Mouse (Mus musculus): Measurements from ENCODE around the gene Narfl.
"Not testable (repeated sequence)": the region's sequence is repeated elsewhere in the genome, so short reads cannot be mapped to it uniquely, and the experiment has no call there.

Gene Narfl

DNA sequence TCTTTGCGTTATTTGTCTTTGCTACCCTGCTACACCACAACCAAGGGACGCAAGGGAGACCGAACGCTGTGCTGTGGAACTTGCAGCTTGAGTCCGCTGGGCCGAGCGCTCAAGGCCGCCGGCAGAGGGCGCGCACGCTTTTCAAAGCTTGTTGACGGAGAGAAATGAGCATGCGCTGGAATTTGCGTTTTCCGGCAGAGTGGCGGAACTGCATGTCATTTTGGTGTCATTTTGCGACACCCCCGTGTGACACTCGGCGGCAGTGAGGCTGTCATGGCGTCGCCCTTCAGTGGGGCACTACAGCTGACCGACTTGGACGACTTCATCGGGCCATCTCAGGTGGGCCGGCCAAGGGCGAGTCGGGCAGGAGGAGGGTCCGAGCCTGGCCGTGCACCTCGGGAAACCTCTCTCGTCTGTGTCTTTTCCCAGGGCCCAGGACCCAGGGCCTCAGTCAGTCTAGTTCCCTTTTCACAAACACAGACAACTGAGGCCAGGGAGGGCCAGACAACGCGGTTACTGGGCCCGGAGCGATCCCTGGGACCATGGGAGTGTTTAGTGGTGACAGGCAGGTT, at the start of gene Narfl:
TSS of gene Narfl (plus strand) at position 228 of the 572 bp plus-strand sequence.
- DNase-seq (ENCODE audit: low spot score in 2 of 2): peak; percentile 95 to 98

DNA sequence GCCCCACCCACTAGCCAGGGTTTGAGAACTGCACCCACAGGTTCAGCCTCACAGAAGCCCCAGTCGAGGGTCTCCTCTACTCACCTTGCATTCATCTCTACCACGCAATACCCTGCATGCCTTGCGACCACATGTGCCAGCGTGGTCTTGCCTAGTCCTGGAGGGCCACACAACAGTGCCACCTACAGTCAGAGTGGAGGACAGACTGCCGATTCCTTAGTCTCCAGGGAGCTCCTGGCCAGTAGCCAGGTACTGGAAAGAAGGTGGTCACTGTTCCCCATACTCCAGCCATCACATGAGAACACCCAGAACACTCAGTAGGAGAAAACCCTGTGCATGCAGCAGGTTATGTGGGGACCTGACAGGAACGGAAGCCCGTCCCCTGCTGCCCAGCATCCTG, 49.7 kb upstream of the Narfl start:
- DNase-seq (ENCODE audit: low spot score in 2 of 2): no peak

DNA sequence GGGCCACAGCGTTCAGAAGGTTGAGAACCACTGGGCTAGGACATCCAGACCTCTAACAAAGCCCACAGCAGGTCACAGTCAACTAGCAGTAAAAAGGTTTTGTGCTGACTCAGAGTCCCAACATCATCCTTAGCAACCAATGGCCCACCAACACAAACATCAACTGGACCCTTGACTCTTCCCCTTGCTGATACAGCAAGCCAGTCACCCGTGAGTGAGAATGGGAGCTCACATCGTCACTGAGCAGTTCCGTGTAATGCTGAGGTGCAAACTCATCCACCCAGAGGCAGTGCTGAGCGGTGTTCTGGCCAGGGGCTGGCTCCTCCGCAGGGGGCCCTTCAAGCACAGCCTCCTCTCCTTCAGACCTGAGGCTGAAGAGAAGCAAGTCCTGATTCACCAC, 48.3 kb upstream of the Narfl start:
- no peak for DNase-seq (ENCODE audit: low spot score in 2 of 2)

DNA sequence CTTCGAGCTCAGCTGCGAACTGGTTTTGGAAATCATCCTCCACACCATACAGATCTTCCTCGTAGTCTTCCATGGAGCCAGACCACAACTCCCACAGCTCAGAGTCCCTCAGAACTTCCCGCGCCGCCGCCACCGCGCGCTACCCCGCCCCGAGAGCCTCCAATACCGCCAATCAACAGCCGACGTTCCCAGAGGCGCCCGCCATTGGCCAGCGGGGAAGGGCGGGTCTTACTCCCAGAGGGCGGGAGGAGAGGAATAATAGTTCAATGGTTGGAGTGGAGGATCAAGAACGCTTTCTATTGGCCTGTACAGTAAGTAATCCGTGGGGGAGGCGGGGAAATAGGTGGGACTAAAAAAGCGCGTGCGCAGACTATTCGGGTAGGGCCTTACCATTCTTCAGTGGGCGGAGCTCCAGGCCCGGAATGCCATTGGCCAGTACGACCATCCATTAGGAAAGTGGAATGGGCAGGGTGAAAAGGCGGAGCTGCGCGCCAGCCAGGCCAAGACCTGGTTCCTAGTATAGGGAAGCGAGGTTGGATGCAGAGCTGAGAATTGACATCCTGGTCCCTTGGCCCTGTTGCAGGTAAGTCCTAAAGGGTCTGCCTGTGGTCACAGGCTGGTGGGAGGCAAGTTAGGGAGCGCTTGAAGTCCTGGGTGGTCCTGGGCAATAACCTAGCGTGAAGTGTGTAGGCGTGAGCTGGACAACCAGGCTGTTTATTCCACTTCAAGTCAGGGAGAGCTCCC, 46.1 kb upstream of the Narfl start, which contains the start of the genes Chtf18 and Rpusd1:
TSS of gene Chtf18 (minus strand) at position 155 of the 744 bp plus-strand sequence.
TSS of gene Rpusd1 (plus strand) at position 406 of the 744 bp plus-strand sequence.
- peak; percentile 98 to 99 for DNase-seq (ENCODE audit: low spot score in 2 of 2)

DNA sequence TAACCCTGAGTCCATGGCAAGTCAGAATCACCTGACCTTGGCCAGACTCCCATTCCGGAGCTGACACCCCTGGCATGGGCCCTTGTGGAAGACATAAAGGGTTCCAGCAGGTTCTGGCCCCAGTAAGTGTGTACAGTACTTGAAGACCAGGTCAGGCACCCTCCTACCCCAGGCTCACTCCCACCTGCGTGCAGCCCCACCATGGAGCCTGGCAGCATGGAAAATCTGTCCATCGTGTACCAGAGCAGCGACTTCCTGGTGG, 45.6 kb upstream of the Narfl start:
- no peak for DNase-seq (ENCODE audit: low spot score in 2 of 2)

DNA sequence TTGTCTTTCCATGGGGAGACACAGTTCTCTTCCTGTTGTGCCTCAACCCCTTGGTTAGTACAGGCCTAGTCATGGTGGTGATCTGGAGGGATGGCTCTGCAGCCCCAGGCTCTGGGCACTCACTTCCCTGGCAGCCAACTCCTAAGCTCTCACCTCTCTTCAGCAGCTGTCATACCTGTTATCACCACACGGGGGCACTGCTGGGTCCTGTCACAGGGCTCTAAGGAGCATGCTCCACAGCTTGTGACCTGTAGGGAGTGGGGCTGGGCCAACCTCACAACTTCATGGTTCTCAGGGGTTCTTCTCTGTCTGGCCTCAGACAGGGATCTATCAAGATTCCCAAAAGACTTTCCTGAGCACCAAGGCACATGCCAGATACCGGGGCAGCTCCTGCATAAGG, 41.5 kb upstream of the Narfl start:
- peak; percentile 64 to 83 for DNase-seq (ENCODE audit: low spot score in 2 of 2)

DNA sequence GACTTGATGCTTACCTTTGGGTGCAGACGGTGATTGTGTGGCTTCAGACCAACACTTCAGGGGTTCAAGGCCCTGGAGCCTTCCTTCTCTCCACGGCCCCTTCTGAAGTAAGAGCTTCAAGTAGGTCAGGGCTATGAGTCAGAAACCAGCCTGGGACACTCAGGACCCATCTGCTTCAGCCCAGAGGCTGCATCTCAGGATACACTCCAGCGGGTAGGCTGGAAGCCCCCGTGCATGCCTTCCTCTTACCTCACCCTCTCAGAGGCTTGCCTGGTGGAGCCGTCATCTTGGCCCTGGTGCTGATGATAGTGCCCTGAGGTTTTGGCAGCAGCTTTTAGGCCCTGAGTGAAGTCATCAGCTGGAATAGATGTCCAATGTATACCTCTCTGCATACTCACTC, 38.3 kb upstream of the Narfl start:
- DNase-seq (ENCODE audit: low spot score in 2 of 2): no peak

DNA sequence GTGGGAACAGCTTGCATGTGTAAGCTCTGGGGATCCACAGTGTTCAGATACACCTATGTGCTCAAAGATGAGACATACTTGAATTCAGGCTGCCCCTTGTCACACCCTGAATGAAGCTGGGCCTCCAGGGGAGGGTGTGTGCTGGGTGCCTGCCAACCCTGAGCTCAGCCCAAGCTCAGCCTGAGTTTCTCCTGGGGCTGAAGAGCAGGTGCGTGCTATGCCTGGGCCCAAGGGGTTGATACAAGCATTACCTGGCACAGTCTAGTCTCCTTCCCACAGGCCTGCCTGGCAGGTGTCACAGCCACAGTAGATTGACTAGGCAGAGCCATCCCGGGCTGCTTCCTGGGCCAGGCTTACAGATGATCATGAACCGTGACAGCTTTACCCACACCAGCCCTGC, 37.8 kb upstream of the Narfl start, which contains the start of gene Mslnl:
TSS of gene Mslnl (plus strand) at position 298 of the 400 bp plus-strand sequence.
- DNase-seq (ENCODE audit: low spot score in 2 of 2): no peak

DNA sequence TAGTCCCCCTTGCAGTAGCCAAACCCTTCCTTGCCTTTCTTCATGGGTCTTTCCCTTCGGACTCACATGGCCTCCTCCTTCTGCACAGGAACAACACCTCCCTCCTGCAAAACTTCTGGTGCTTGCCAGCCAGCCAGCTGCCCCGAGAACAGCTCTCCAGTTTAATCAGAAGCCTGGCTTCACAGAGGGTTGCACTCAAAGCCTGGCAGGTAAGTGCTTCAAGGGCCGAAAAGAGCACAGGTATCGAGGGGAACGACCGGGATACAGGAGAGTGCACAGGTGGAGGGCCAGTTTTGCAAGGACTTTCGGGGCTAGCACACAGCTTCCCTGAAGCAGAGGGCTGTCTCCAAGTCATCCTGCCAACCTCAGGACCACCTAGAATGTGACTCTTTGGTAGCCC, 34.7 kb upstream of the Narfl start:
- DNase-seq (ENCODE audit: low spot score in 2 of 2): no peak

DNA sequence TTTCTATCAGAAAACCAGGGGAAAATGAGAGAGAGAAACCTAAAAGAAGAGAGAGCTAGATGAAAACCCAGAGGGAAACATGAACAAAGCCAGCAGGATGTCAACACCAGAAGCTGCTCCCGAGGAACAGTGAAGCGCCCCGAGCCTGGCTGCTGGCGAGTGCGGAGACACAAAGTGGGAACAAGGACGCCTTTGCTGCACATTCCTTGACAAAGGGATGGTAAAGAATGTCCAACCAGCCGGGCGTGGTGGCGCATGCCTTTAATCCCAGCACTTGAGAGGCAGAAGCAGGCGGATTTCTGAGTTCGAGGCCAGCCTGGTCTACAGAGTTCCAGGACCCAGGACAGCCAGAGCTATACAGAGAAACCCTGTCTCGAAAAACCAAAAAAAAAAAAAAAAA, 32.1 kb upstream of the Narfl start:
- not testable (repeated sequence) for DNase-seq (ENCODE audit: low spot score in 2 of 2)

DNA sequence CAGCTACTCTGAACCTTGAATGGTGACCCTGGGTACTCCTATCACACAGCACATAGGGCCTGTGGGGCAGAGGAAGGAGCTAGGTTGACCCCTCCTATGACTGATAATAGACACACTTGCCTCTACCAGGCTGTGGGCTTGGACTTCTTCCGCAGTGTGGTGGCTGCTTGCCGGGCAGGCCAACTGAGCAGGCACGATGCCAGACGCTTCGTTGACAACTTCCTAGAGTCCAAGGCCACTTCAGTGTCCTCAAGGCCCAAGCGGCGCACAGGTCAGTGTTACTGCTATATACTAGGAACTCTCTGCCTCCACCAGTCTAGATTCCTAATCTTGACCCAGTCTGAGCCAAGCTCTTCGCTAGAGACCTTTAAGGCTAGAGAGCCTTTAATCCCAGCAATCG, 29.7 kb upstream of the Narfl start:
- no peak for DNase-seq (ENCODE audit: low spot score in 2 of 2)

DNA sequence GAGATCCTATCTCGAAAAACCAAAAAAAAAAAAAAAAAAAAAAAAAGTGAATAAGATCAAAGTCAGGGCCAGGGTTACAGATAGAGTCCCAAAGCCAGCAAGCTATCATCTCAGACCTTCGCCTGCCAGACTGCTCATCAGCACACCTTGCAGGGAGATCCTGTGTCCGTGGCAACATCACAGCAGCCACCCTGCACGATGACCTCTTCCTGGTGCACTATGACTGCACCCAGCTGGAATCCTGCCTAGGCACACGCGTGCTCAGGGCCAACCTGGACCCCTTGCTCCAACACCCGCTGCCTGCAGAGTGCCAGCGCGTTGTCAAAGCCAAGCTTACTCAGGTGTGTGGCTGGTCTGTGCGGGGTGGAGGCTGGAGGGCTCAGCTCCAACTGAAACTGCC, 29.3 kb upstream of the Narfl start:
- DNase-seq (ENCODE audit: low spot score in 2 of 2): no peak

DNA sequence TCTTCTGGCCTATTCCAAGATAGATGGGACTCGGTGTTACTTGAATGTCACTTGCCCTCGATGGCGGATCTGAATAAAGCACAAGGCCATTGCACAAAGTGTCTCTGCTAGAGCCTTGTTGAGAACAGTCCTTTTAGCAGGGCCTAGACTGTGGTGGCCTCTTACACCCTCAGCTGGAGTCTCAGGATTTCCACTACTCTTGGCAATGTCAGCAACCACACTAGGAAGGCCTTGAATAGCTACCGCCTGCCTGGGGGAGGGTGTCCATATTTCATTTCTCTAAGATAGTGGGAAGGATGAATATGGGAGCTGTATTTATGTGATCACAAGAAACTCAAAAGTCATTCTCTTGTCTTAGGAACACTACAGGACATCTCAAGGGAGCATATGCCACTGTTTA, 25.3 kb upstream of the Narfl start:
- no peak for DNase-seq (ENCODE audit: low spot score in 2 of 2)

DNA sequence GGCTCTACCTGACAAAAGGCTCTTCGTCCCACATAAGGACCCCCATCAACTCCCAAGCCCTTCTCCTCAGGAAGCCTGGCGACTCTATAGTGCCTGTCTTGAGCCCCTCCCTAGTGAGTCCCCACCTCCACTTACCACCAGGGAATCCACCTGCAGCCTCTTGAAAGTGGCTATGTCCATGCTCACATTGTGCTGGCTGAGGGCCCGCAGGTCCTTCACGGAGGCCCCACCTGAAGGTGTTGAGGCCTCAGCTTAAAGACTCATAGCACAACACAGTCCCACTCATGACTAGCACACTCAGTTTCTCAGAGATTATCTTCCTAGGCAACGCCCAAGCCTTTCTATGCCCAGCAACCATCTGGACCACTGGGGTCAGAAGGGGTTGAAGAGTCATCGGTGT, 24.3 kb upstream of the Narfl start:
- no peak for DNase-seq (ENCODE audit: low spot score in 2 of 2)

DNA sequence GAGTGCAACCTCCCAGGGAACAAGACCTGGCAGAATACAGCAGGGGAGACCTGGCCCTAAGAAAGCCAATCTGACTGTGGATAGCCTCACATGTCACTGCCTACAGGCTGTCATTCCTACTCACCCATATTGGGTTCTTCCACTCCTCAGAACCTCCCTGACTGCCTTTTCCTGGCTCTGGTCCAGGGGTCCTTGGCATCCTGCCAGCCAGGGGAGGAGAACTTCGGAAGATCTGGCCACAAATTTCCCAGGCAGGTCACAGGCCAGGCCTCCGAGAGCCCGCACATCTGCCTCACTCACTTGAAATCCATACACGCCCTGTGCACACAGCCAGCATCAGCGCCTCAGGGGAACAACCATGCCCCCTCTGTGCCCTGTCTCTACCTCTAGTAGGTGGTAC, 22.1 kb upstream of the Narfl start:
- DNase-seq (ENCODE audit: low spot score in 2 of 2): peak in 1 of 2 experiments; percentile 34

DNA sequence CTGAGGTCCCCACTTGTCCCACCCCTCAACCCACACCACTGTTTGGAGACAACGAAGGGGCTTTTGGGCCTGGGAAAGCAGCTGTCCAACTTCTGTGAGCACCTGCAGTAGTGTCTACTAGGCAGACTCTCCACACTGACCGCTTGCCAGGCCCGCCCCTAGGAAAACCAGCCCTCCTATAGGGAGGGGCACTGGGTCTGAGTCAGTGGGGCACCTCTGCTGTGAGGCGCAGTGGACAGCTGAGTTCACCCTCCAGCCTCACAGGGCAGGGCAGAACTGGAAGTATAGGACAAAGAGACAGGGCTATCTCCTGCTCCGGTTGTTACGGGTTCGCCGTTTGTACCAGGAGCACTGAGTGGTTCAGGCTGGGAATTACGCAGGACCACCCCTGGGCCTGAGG, 19.3 kb upstream of the Narfl start, which contains the start of gene Msln:
TSS of gene Msln (minus strand) at position 138 of the 400 bp plus-strand sequence.
- no peak for DNase-seq (ENCODE audit: low spot score in 2 of 2)

DNA sequence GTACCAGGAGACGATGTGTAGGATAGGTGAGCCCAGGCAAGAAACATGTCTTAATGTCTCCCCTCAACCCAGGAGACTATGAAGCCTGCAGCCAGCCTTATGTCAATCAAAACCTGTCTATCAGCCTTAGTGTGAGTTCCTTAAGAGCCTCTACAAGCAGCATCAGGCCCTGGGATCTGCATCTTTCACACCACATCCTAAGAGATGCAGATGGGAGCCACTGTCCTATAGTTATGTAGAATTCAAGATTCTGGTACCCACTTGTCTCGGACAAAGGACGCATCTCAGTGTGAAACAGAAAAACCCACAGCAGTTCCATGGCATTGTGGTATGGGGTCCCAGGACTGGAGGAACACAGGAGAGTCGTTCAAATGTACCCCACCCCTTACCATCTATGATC, 18.5 kb upstream of the Narfl start:
- no peak for DNase-seq (ENCODE audit: low spot score in 2 of 2)

DNA sequence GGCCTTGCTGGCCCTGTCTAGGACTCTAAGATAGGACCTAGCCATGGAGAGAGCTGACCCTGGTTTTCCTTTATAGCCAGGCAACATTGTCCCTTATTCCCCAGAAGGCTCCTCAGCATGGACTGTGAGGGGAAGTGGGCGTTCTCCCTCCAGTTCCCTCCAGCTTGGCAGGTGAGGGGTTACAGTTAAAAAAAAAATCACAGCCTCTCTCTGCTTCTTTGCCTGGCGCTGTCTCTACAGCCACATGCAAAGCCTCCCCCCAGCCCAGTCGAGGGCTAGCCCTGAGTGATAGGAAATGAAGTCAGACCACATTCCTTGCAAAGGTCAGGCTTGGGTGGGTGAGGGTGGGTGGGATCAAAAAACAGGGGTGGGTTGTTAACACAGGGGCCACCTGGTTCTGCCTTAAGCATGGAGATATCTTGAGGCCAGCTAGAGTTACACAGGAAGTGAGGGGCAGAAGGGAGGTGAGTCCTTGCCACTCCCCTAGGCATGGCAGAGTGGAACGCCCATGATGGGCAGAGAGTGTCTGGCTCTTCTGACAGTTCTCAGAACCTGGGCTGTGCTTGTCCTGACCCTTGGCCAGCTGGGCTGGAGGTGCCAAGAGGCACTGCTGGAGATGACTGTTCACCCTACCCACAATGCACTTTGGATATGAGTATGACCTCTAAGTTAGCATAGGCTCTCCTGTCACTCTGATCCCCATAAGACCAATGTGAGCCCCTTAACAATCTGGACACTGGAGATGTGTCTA, 17.8 kb upstream of the Narfl start:
- DNase-seq (ENCODE audit: low spot score in 2 of 2): no peak

DNA sequence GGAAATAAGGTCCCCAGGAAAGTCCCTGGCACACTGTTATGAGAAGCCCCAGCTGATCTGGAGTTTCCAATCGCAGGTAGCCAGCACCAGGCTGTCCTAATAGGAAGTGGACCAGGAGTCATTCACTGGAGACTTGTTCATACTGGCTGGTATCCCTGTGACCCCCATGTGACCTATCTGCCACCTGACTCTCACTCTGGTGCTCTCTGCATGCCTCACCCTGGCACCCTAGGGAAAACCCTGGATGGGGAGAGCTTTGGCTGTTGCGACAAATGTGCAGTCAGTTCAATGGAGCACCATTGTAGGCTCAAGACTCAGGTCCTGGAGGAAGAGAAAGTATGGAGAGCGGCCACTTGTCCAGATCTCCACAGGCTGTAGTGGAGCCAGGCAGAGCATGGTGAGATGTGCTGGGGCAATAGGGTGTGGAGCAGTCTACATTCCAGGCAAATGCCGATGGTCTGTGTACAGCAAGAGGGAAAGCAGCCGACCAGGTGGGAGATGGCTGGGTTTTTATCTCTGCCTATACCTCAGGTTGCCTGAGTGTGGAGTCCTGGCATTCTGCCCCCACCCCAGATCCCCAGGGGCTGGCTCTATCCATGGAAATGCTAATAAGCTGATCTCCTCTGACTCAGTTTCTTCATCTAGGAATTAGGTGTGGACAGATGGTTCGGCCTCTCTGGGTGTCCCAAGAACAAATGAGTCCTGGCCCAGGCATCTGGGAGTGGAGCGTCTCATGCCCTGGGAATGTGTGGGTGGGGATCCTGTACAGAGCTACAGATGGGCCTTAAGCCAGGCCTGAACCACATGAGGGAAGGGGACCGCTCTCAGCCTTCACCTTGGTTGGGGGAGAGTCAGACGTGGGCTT, 17.0 kb upstream of the Narfl start:
- no peak for DNase-seq (ENCODE audit: low spot score in 2 of 2)

DNA sequence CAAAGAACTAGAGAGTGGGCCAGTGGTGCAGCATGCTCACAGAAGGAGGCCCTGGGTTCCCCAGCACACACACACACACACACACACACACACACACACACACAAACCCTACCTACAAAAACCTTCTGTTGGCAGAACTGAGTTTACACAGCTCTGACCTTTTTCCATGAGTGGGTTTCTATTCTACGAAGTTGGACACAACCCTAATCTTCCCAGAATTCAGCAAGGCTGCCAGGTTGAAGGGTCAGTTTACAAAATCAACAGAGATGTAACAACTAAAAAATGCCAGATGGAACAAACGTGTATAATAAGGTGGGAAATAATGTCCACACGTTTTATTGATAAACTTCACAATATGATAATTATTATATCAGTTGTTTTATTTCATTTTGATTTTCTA, 15.9 kb upstream of the Narfl start:
- DNase-seq (ENCODE audit: low spot score in 2 of 2): no peak

DNA sequence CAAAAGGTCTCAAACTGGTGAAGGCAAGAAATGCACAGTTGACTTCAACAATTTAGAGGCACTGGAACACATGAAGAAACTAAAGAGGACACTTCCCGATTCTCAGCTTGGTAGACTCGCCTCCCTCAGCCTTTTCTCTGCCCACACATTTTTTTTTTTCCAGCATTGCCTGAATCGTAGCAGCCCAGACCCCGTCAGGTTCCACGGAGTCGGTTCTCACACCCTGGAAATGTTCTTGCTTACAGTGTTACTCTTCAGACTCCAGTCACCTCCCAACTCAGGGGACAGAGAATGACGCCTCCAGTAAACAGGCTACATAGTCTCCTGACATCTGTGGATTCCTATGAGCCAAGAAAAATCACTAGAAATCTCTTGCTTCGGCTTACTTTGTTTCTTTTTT, 13.4 kb upstream of the Narfl start:
- no peak for DNase-seq (ENCODE audit: low spot score in 2 of 2)

DNA sequence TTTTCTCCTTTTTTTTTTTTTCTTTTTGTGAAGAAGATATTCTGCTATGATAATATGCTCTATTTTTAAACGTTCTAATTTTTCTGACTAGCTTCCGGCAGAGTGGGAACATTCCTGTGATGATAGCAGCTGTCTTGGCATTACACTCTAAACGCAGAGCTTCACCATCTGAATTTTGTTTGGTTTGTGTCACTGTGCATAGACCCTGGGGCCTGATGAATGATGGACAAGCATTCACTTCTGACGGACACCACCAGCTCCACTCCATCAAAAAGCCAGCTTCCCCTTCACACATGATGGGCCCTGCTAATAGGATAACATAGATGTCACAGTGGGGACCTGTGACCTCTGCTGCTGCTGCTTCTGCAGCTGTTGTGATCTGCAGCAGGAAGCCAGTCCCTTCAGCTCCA, 12.0 kb upstream of the Narfl start:
- DNase-seq (ENCODE audit: low spot score in 2 of 2): no peak

Measured in frontal cortex, postnatal 14 days (tissue).